Mouse (Mus musculus) liver, postnatal 0 days (tissue): ENCODE results near the gene Gm2a.

Experiments
- CTCF ChIP-seq: sonication (generic); IDR thresholded peaks from 2 replicates; pipeline ENCODE4 v1.5.1; 2016; ENCODE audit warnings: antibody characterized with exemption, low read depth
- EP300 ChIP-seq: IDR thresholded peaks from 2 replicates; pipeline ENCODE4 v1.6.1; 2016; ENCODE audit warnings: antibody characterized with exemption, low read depth, mild to moderate bottlenecking

- TF ChIP-seq CTCF (no peak), EP300 (no peak)
Observed at GRCm38 (mm10) chr11:55089892-55090291, 8.0 kb upstream of the Gm2a start.
